Comparison of ENCODE assay signal across 13 mouse cellular contexts in genomic region chr2:129660020-129660419, GRCm38 (mm10). TPM values are rescaled to one million over a fixed set of nuclear protein-coding genes. Genes with fewer than 3 reads are reported as not detected.
DNase-seq lines count a peak whose midpoint lies in the region; ATAC-seq and TF ChIP-seq lines count a peak whose summit lies in the region.
"Had no signal": no experiment of that assay in that cellular context is flagged by ENCODE, and none has a peak within 500 bp of the region (broad histone marks: within the 10 kb centered on the region; RNA-seq: fewer than 3 reads in every experiment).

No protein-coding gene starts in this region.

- WGBS in heart, postnatal 0 days = 50% methylated on average over 6 of the region's 6 CpGs
- 66% methylated on average over 6 of the region's 6 CpGs for WGBS in kidney, embryonic 16.5 days

- no peaks in the 10 kb centered on the region for H3K36me3 ChIP-seq in heart, postnatal 0 days (replicated peaks; ENCODE audit: control insufficient read depth, insufficient read depth, low read length)
- H3K36me3 ChIP-seq in kidney, embryonic 16.5 days (ENCODE audit: insufficient read depth, low read length) = no peaks in the 10 kb centered on the region
- H3K36me3 ChIP-seq: limb, embryonic 13.5 days had no signal

- H3K27ac ChIP-seq in heart, postnatal 0 days (ENCODE audit: low read depth) = no peak overlapping the region
- no peak overlapping the region for H3K27ac ChIP-seq in kidney, embryonic 16.5 days (ENCODE audit: low read length)
- H3K27ac ChIP-seq: hindbrain, embryonic 14.5 days; limb, embryonic 13.5 days had no signal

- no peak overlapping the region for H3K9ac ChIP-seq in heart, postnatal 0 days (replicated peaks; ENCODE audit: low read depth, low read length)
- H3K9ac ChIP-seq in kidney, embryonic 16.5 days (replicated peaks; ENCODE audit: low read length) = no peak overlapping the region
- H3K9ac ChIP-seq: hindbrain, embryonic 14.5 days; limb, embryonic 13.5 days had no signal

- peak; percentile 52 for TF ChIP-seq CTCF in heart, postnatal 0 days (IDR thresholded peaks at IDR 0.05; ENCODE audit: low read depth)

- H3K9me3 ChIP-seq in heart, postnatal 0 days (replicated peaks; ENCODE audit: control insufficient read depth, low read length) = no peaks in the 10 kb centered on the region
- no peaks in the 10 kb centered on the region for H3K9me3 ChIP-seq in kidney, embryonic 16.5 days (ENCODE audit: low read length)
- H3K9me3 ChIP-seq: limb, embryonic 13.5 days had no signal

- DNase-seq in heart, postnatal 0 days (ENCODE audit: low spot score) = no peak
- DNase-seq in heart, adult 8-10 months (ENCODE audit: low spot score) = no peak
- peak; percentile 6 for DNase-seq in urinary bladder, postnatal 14 days (ENCODE audit: low spot score)
- no peak for DNase-seq in urinary bladder, postnatal 4 days (ENCODE audit: low spot score in 2 of 2)
- DNase-seq in frontal cortex, postnatal 10 days (ENCODE audit: low spot score in 2 of 2) = no peak
- DNase-seq: midbrain, embryonic 14.5 days; thymus, postnatal 4 days had no signal

- peak; percentile 41; the same call in 1 of the 2 replicates for ATAC-seq in heart, postnatal 0 days (ENCODE audit: insufficient read depth, low read depth)
- 0 out of 2 replicates have a peak, but pooled peaks have one; percentile 51 for ATAC-seq in kidney, embryonic 16.5 days (ENCODE audit: low FRiP score, low TSS enrichment)
- ATAC-seq in erythroid progenitor cell, adult 5-6 weeks (replicated peaks; ENCODE audit: low FRiP score, poor library complexity, severe bottlenecking) = no peak
- ATAC-seq in activated CD4-positive, CD25-positive, alpha-beta regulatory T cell, adult 4 months = no peak

- no peaks in the 10 kb centered on the region for H3K4me1 ChIP-seq in heart, postnatal 0 days (ENCODE audit: control insufficient read depth, insufficient read depth)
- H3K4me1 ChIP-seq in kidney, embryonic 16.5 days (ENCODE audit: insufficient read depth, low read length) = no peaks in the 10 kb centered on the region
- H3K4me1 ChIP-seq: limb, embryonic 13.5 days had no signal

- no peak overlapping the region for H3K4me3 ChIP-seq in heart, postnatal 0 days (ENCODE audit: low read depth, low read length)
- no peak overlapping the region for H3K4me3 ChIP-seq in kidney, embryonic 16.5 days (ENCODE audit: low read length)
- H3K4me3 ChIP-seq: limb, embryonic 13.5 days had no signal

- TF ChIP-seq EP300 in heart, postnatal 0 days (IDR thresholded peaks at IDR 0.05; ENCODE audit: low read depth) = no peak

- no peak overlapping the region for H3K4me2 ChIP-seq in heart, postnatal 0 days (ENCODE audit: low read depth, low read length)
- H3K4me2 ChIP-seq in kidney, embryonic 16.5 days (replicated peaks; ENCODE audit: low read depth, low read length) = no peak overlapping the region
- H3K4me2 ChIP-seq: hindbrain, embryonic 14.5 days; limb, embryonic 13.5 days had no signal

- H3K27me3 ChIP-seq in heart, postnatal 0 days (ENCODE audit: control insufficient read depth, insufficient read depth, low read length) = no peaks in the 10 kb centered on the region
- no peaks in the 10 kb centered on the region for H3K27me3 ChIP-seq in kidney, embryonic 16.5 days (ENCODE audit: insufficient read depth, low read length)
- H3K27me3 ChIP-seq: limb, embryonic 13.5 days had no signal

RNA-seq across cellular contexts. Expression of gene Pdyn, which starts 39.6 kb away (rescaled TPM):
- 0.81 TPM in 1 of 2 replicates, not detected in the other for total RNA-seq in heart, postnatal 0 days (2014; rRNA removed; ENCODE audit: low replicate concordance)
- 0.04 TPM in 2 replicates for polyA plus RNA-seq in heart, postnatal 0 days (2015; fragmentation: Nextera tagmentation; extraction: Ambion mirVana)
- total RNA-seq in heart, adult 8-10 months (2022) = not detected
- polyA plus RNA-seq in kidney, embryonic 16.5 days (2015; fragmentation: Nextera tagmentation; extraction: Ambion mirVana) = 0.37 and 0.62 TPM in 2 replicates
- not detected in 2 replicates for total RNA-seq in erythroid progenitor cell, adult 5-6 weeks (2015; ENCODE audit: low replicate concordance)
- not detected in 2 replicates for total RNA-seq in erythroid progenitor cell, adult 5-6 weeks (2017; ENCODE audit: low replicate concordance)
- polyA plus RNA-seq in activated CD4-positive, CD25-positive, alpha-beta regulatory T cell, adult 4 months (2017; shearing (Covaris generic)) = not detected
- total RNA-seq: MEL had no signal

Comparison
In these comparisons a context has a peak if more than half of its experiments do, and no peak if none do; other contexts are left out.
1. ATAC-seq: peak in heart, postnatal 0 days (single experiment) and kidney, embryonic 16.5 days (single experiment); none in erythroid progenitor cell, adult 5-6 weeks (single experiment) and activated CD4-positive, CD25-positive, alpha-beta regulatory T cell, adult 4 months (single experiment).